ENCODE assay signal across 18 mouse cellular contexts in genomic region chr1:36871238-36871637, GRCm38 (mm10).
"Had no signal": no experiment of that assay in that cellular context is flagged by ENCODE, and none has a peak within 500 bp of the region (broad histone marks: within the 10 kb centered on the region; RNA-seq: fewer than 3 reads in every experiment).

No protein-coding gene starts in this region.

- H3K9ac ChIP-seq: kidney, embryonic 15.5 days; liver, embryonic 12.5 days; liver, embryonic 15.5 days; lung, embryonic 15.5 days; midbrain, embryonic 12.5 days; midbrain, embryonic 15.5 days had no signal

- H3K4me1 ChIP-seq: kidney, embryonic 15.5 days; midbrain, embryonic 12.5 days; midbrain, embryonic 15.5 days had no signal

- H3K27me3 ChIP-seq: kidney, embryonic 15.5 days; liver, embryonic 12.5 days; liver, embryonic 15.5 days; lung, embryonic 15.5 days; megakaryocyte, embryonic 14.5 days; midbrain, embryonic 12.5 days; midbrain, embryonic 15.5 days had no signal

- H3K27ac ChIP-seq: kidney, embryonic 15.5 days; left cerebral cortex, adult 2 months; liver, embryonic 12.5 days; liver, embryonic 15.5 days; lung, embryonic 15.5 days; midbrain, embryonic 12.5 days; midbrain, embryonic 15.5 days had no signal

- H3K4me2 ChIP-seq: kidney, embryonic 15.5 days; liver, embryonic 12.5 days; liver, embryonic 15.5 days; lung, embryonic 15.5 days; midbrain, embryonic 12.5 days; midbrain, embryonic 15.5 days had no signal

- H3K36me3 ChIP-seq: midbrain, embryonic 15.5 days had no signal

- H3K4me3 ChIP-seq: kidney, embryonic 15.5 days; left cerebral cortex, adult 2 months; liver, embryonic 12.5 days; liver, embryonic 15.5 days; lung, embryonic 15.5 days; megakaryocyte, embryonic 14.5 days; midbrain, embryonic 12.5 days; midbrain, embryonic 15.5 days; myocyte had no signal

- H3K9me3 ChIP-seq: kidney, embryonic 15.5 days; liver, embryonic 12.5 days; liver, embryonic 15.5 days; lung, embryonic 15.5 days; megakaryocyte, embryonic 14.5 days; midbrain, embryonic 12.5 days; midbrain, embryonic 15.5 days had no signal

- DNase-seq: kidney, adult 8-10 months; kidney, postnatal 10 days; kidney, postnatal 36 days; layer of hippocampus, postnatal 36 days; lung, adult 18-20 months; lung, postnatal 10 days; lung, postnatal 36 days; thymus, adult 18-20 months; thymus, postnatal 36 days had no signal

- ATAC-seq: liver, embryonic 12.5 days; midbrain, embryonic 15.5 days had no signal
